Mouse (Mus musculus) heart, embryonic 12.5 days (tissue): Measurements from ENCODE around the gene Ankef1. TPM values are rescaled to one million over a fixed set of nuclear protein-coding genes. Genes with fewer than 3 reads are reported as not detected.
A peak's percentile ranks its signal among the peaks of the same experiment; 100 is the strongest.

Source experiments
- ATAC-seq: fragments of 200-750 bp; cut with Nextera tagmentation; 2 replicates; pipeline ENCODE4 v1.8.0; 2017; ENCODE audit warnings: moderate TSS enrichment, moderate library complexity; ENCODE audit not compliant: insufficient number of reproducible peaks, low FRiP score
- H3K27ac ChIP-seq: fragments of 300-500 bp; sonication (generic); 2 replicates; pipeline ENCODE4 v1.5.1; 2016; ENCODE audit warnings: mild to moderate bottlenecking, moderate library complexity; ENCODE audit not compliant: poor library complexity, severe bottlenecking
- H3K27me3 ChIP-seq: fragments of 300-500 bp; sonication (generic); replicated peaks from 2 replicates; pipeline ENCODE4 v1.6.1; 2016; ENCODE audit warnings: mild to moderate bottlenecking, moderate library complexity
- H3K36me3 ChIP-seq: fragments of 300-500 bp; sonication (generic); 2 replicates; pipeline ENCODE4 v1.6.1; 2016; ENCODE audit warnings: mild to moderate bottlenecking, moderate library complexity
- H3K4me1 ChIP-seq: fragments of 300-500 bp; sonication (generic); replicated peaks from 2 replicates; pipeline ENCODE4 v1.6.1; 2016; ENCODE audit warnings: mild to moderate bottlenecking
- H3K4me2 ChIP-seq: fragments of 300-500 bp; sonication (generic); 2 replicates; pipeline ENCODE4 v1.6.1; 2016; ENCODE audit warnings: mild to moderate bottlenecking, moderate library complexity
- H3K4me3 ChIP-seq: fragments of 300-500 bp; sonication (generic); 2 replicates; pipeline ENCODE4 v1.5.1; 2016; ENCODE audit warnings: mild to moderate bottlenecking
- H3K9ac ChIP-seq: fragments of 300-500 bp; sonication (generic); 2 replicates; pipeline ENCODE4 v1.6.1; 2016; ENCODE audit warnings: mild to moderate bottlenecking, moderate library complexity
- H3K9me3 ChIP-seq: fragments of 300-500 bp; sonication (generic); replicated peaks from 2 replicates; pipeline ENCODE4 v1.6.1; 2016; ENCODE audit warnings: mild to moderate bottlenecking, moderate library complexity
- WGBS: fragments of 180-500 bp; shearing (Covaris S2); methylation state at CpG from one replicate; pipeline ENCODE4 v1.1.7; 2016; 5-methylcytosine and 5-hydroxymethylcytosine counted together
- polyA plus RNA-seq: library from polyadenylated mRNA; unstranded; fragments of >200 nt; fragmentation: Nextera tagmentation; extraction: Ambion mirVana; gene quantifications from 2 replicates; pipeline ENCODE4 v1.2.1, GENCODE M21; 2016

The Ankef1 gene
- polyA plus RNA-seq, result 0.10 TPM in 1 of 2 replicates, not detected in the other

DNA sequence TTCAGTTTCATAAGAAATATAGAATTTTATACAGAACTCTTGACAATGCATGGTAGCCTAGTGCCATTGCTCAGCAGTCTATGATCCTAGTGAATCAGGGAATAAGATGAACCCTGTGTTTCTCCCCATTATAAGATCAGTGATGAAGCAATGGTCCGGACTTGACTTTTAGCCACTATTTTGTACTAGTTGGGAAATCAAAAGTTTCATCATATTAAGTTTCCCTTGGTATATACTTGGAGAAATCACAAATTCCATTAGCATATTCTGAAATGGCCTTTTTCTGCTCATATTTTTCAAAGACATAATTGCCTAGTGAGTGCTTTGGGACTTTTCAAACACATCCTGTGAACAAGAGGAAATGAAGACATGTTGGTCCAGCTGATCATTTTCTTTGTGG, at the start of gene Ankef1:
Gene Ankef1, plus strand, starts transcription at position 260 of the 400 bp plus-strand sequence.
- H3K9ac ChIP-seq, result no peak within 1 kb of the TSS
- H3K9me3 ChIP-seq, result no peaks in the 10 kb centered on the region
- WGBS, result 82% methylated on average over 1 of the region's 1 CpGs
- H3K36me3 ChIP-seq, result no peaks in the 10 kb centered on the region
- H3K4me3 ChIP-seq, result no peak within 1 kb of the TSS
- H3K27ac ChIP-seq, result no peak within 1 kb of the TSS
- no peaks in the 10 kb centered on the region for H3K27me3 ChIP-seq
- no peak within 1 kb of the TSS for H3K4me2 ChIP-seq
- ATAC-seq, result no peak
- no peaks in the 10 kb centered on the region for H3K4me1 ChIP-seq

DNA sequence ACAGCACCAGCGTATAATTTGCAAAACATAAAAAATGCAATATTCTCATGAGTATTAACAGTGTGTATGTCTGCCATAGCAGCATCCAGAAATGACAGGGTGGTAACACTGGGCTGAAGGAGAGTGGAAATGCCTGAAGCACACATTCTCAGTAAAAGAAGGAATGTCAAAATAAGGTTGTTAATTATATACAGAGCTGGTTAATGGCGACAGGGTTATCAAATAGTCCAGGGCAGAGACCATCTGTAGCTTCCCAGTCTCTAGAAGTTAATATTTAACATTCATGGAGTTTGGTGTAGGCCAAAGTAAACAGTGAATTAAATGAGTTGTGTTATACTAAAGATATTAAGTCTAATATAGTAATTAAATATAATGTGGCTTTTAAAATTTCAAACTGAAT, 45.2 kb upstream of the Ankef1 start:
- ATAC-seq, result no peak
- Histone ChIP-seq H3K9ac (no peak overlapping the region), H3K9me3 (no peaks in the 10 kb centered on the region), H3K36me3 (no peaks in the 10 kb centered on the region), H3K27ac (no peak overlapping the region), H3K4me1 (no peaks in the 10 kb centered on the region), H3K27me3 (no peaks in the 10 kb centered on the region), H3K4me2 (no peak overlapping the region), H3K4me3 (no peak overlapping the region)
- WGBS, result 73% methylated on average over 2 of the region's 2 CpGs

DNA sequence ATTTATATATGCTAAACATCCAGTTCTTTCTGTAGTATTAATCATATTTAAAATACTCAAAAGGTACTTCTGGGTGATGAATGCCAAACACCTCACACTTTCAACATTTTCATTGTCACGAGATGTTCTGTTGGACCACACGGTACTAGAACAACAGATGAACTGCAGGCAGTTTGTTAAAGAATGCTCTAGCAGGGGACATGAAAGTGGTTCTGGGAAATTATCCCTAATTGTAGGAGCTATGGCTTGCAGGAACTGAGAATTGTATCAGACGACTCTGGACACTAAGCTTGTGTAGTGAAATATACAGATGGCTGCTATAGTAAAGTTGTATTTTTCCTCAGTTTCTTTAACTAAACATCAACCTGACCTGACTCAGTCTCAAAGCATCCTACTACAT, 44.8 kb upstream of the Ankef1 start:
- Histone ChIP-seq H3K36me3 (no peaks in the 10 kb centered on the region), H3K9ac (no peak overlapping the region), H3K9me3 (no peaks in the 10 kb centered on the region), H3K27me3 (no peaks in the 10 kb centered on the region), H3K4me2 (no peak overlapping the region), H3K27ac (no peak overlapping the region), H3K4me3 (no peak overlapping the region), H3K4me1 (no peaks in the 10 kb centered on the region)
- 82% methylated on average over 3 of the region's 3 CpGs for WGBS
- ATAC-seq, result no peak

DNA sequence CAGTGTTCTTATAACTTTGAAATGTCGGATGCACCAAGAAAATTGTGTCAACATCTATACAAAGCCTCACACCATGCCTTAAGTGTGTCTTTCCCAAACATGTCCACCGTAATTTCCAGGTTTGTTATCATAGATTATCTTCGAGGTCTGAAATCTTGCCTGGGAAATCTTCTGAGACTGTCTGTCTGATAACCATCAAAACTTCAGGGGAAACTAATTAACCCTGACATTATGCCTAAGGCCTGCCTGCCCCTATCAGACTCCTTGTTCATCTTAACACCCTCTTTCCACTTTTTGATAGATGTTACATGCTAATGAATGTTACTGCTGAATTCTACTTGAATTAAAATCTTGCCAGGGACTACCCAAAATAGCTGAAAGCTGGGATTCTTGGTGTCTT, 24.1 kb upstream of the Ankef1 start:
- WGBS, result 58% methylated on average over 3 of the region's 3 CpGs
- H3K4me3 ChIP-seq, result no peak overlapping the region
- no peak for ATAC-seq

DNA sequence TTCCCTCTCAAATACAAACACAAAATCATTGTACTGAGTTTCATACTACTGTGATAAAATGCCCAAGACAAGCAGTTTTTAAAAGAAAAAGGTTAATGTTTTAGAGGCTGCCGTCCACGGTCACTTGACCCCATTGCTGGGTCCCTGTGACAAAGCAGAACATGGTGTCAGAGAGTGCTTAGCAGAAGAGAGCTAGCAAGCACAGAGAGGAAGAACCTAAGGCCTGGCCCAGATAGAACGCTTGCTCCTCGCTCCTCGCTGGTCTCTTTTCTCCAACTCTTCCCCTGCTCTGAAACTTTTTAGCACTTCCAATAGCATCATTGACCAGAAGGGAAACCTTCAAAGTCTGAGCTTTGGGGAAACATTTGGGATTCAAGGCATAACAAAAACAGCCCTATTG, 19.4 kb upstream of the Ankef1 start:
- 0 out of 2 replicates have a peak, but pooled peaks cover 2% of the 10 kb centered on the region for H3K4me1 ChIP-seq
- no peak overlapping the region for H3K4me2 ChIP-seq
- 68% methylated on average over 5 of the region's 5 CpGs for WGBS
- no peaks in the 10 kb centered on the region for H3K9me3 ChIP-seq
- H3K36me3 ChIP-seq, result no peaks in the 10 kb centered on the region
- no peak for ATAC-seq
- no peak overlapping the region for H3K27ac ChIP-seq
- H3K4me3 ChIP-seq, result no peak overlapping the region
- H3K27me3 ChIP-seq, result no peaks in the 10 kb centered on the region
- no peak overlapping the region for H3K9ac ChIP-seq

More for the DNA sequence above, 24.1 kb upstream of the Ankef1 start:
- Histone ChIP-seq H3K9ac (no peak overlapping the region), H3K4me2 (no peak overlapping the region), H3K9me3 (no peaks in the 10 kb centered on the region), H3K4me1 (no peaks in the 10 kb centered on the region), H3K27me3 (no peaks in the 10 kb centered on the region), H3K27ac (no peak overlapping the region), H3K36me3 (no peaks in the 10 kb centered on the region)

DNA sequence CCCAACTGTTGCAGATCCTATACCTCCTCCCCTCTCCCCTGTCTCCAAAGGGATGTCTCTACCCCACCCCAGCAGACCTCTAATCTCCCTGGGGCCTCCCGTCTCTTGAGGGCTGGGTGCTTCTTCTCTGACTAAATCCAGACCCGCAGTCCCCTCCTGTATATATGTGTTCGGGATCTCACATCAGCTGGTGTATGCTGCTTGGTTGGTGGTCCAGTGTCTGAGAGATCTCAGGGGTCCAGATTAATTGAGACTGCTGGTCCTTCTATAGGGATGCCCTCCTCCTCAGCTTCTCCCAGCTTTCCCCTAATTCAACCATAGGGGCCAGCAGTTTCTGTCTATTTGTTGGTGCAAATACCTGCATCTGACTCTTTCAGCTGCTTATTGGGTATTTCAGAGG, 18.7 kb upstream of the Ankef1 start:
- WGBS, result 51% methylated on average over 3 of the region's 3 CpGs
- Histone ChIP-seq H3K4me2 (no peak overlapping the region), H3K4me1 (0 out of 2 replicates have a peak, but pooled peaks cover 2% of the 10 kb centered on the region), H3K27me3 (no peaks in the 10 kb centered on the region), H3K4me3 (no peak overlapping the region), H3K36me3 (no peaks in the 10 kb centered on the region), H3K9me3 (no peaks in the 10 kb centered on the region), H3K27ac (no peak overlapping the region), H3K9ac (no peak overlapping the region)
- no peak for ATAC-seq

DNA sequence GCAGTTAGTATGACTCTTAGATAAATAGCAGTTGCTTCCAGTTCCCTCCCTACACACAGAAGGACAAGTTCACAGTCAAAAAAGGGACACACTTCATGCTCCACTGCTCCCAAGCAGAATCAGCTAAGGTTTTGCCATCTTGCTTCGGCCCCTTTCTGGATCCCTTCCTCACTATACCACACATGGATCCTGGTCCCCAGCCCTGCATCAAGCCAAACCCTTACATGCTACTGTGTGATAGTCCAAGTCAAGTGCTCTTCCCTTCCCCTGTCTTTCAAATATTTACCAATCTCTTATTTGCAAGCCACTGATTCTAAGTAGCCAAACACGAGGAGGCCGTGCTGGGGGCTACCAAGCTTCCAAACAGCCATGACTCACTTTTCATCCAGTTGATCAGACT, 16.8 kb upstream of the Ankef1 start:
- H3K27ac ChIP-seq, result no peak overlapping the region
- no peak overlapping the region for H3K9ac ChIP-seq
- no peak overlapping the region for H3K4me2 ChIP-seq
- H3K4me3 ChIP-seq, result no peak overlapping the region
- H3K9me3 ChIP-seq, result no peaks in the 10 kb centered on the region
- 0 out of 2 replicates have a peak, but pooled peaks cover 2% of the 10 kb centered on the region for H3K4me1 ChIP-seq
- ATAC-seq, result no peak
- H3K36me3 ChIP-seq, result no peaks in the 10 kb centered on the region
- WGBS, result 63% methylated on average over 3 of the region's 3 CpGs
- H3K27me3 ChIP-seq, result no peaks in the 10 kb centered on the region

DNA sequence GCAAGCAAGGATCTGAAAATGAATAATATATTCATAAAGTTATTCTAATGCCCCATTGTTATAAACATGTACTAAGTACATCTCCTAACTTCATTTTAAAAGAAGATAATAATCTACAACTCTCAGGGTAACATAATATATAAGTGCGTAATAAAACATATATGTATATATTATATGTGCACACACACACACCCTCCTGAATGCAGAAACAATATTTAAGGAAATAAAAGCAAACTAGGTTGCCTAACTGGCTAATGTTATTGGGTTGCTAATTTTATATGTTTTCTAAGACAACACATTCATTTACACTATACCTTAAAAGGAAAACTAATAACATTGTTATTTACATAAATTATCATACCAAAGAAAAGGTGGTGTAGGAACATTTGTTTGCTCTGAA, 16.3 kb upstream of the Ankef1 start:
- whole genome bisulfite sequencing, result 84% methylated on average over 1 of the region's 1 CpGs
- no peak overlapping the region for H3K9ac ChIP-seq
- no peaks in the 10 kb centered on the region for H3K27me3 ChIP-seq
- H3K36me3 ChIP-seq, result no peaks in the 10 kb centered on the region
- H3K27ac ChIP-seq, result no peak overlapping the region
- H3K4me1 ChIP-seq, result 0 out of 2 replicates have a peak, but pooled peaks cover 2% of the 10 kb centered on the region
- no peak overlapping the region for H3K4me3 ChIP-seq
- no peak overlapping the region for H3K4me2 ChIP-seq
- no peak for ATAC-seq
- H3K9me3 ChIP-seq, result no peaks in the 10 kb centered on the region

DNA sequence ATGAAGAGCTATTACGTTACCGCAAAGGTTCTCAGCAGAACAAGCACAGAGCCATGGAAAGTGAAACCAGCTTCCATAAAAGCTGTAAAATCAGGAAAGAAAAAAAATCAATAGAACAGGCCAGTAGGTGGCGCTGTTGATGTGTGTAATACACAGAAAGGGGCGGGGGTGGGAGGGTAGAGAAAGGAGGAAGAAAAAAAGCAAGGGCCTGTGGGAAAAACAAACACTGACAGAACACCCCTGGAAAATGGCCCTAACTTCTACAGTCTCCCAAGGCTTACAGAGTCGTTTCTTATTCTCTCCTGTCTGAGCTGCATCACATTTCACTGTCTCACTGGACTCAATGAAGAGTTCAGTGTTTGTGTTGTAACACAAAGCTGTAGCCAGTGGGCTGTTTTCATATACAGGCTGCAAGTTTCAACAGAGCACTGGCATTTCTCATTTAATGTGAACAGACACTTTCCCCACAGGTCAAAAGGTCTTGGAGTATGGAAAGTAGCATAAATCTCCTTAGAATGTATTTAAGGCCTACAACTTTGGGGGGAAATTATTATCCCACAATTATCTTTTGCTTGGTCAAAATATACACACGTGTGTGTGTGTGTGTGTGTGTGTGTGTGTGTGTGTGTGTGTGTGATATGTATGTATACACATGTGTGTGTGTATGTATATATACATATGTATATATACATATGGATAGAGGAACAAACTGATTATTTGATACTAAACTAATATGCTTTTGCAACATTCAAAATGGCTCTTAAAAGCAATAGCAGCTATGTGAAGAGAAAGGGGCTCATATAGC, 15.7 kb upstream of the Ankef1 start:
- Histone ChIP-seq H3K4me2 (no peak overlapping the region), H3K36me3 (no peaks in the 10 kb centered on the region), H3K9ac (no peak overlapping the region), H3K9me3 (no peaks in the 10 kb centered on the region), H3K27ac (no peak overlapping the region), H3K4me1 (0 out of 2 replicates have a peak, but pooled peaks cover 2% of the 10 kb centered on the region), H3K27me3 (no peaks in the 10 kb centered on the region), H3K4me3 (no peak overlapping the region)
- 16% methylated on average over 6 of the region's 6 CpGs for WGBS
- ATAC-seq, result peak; percentile 63; the same call in 1 of the 2 replicates

DNA sequence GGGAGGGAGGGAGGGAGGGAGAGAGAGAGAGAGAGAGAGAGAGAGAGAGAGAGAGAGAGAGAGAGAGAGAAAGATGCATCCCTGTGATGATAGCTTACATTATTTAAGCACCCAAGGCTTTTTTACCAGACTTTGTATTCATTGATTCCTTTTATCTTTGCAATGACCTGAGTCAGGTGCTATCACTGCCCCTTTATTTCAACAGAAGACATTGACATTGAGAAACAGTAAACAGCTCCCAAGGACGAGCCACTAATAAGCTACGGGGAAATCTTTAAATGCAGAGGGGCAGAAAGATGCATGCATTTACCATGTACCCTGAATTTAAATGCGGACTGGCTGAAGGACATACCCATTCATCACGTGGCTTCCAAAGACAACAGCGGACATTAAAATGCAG, 14.7 kb upstream of the Ankef1 start:
- Histone ChIP-seq H3K27ac (no peak overlapping the region), H3K4me1 (0 out of 2 replicates have a peak, but pooled peaks cover 2% of the 10 kb centered on the region), H3K9me3 (no peaks in the 10 kb centered on the region), H3K27me3 (no peaks in the 10 kb centered on the region), H3K4me3 (no peak overlapping the region), H3K4me2 (no peak overlapping the region), H3K9ac (no peak overlapping the region), H3K36me3 (no peaks in the 10 kb centered on the region)
- WGBS, result 76% methylated on average over 5 of the region's 5 CpGs
- no peak for ATAC-seq

DNA sequence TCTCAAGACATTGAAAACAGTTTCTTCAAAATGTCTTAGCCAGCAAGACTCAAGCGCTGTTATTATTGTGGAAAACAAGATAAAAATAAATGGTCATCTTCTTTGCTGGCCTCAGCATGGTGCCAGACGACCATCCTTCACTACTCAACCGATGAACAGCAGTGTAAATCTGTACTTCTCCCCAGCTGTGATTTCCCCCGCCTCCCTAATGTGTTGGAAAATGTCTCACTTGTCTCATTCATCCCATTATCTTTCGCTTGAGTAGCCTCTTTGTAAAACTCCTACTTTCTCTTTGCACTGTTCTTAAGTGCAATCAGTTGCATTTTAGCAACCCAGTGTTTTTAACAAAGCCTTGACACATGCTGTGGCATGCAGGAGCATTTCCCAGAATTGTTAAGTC, 9.4 kb downstream of the Ankef1 start:
- Histone ChIP-seq H3K9me3 (no peaks in the 10 kb centered on the region), H3K4me1 (0 out of 2 replicates have a peak, but pooled peaks cover 3% of the 10 kb centered on the region), H3K4me3 (no peak overlapping the region), H3K27me3 (no peaks in the 10 kb centered on the region), H3K9ac (no peak overlapping the region), H3K36me3 (no peaks in the 10 kb centered on the region), H3K27ac (no peak overlapping the region), H3K4me2 (no peak overlapping the region)
- WGBS, result 45% methylated on average over 5 of the region's 5 CpGs
- ATAC-seq, result no peak
